Mouse (Mus musculus) right cerebral cortex, adult 2 months (tissue): ENCODE measurements around the gene Add3.

Experiments used
- DNase-seq, 2 experiments: peaks; one replicate each; pipeline ENCODE4 v3.0.0; 2021 to 2022; ENCODE audit warnings: low spot score in 2 of 2

Gene Add3

DNA sequence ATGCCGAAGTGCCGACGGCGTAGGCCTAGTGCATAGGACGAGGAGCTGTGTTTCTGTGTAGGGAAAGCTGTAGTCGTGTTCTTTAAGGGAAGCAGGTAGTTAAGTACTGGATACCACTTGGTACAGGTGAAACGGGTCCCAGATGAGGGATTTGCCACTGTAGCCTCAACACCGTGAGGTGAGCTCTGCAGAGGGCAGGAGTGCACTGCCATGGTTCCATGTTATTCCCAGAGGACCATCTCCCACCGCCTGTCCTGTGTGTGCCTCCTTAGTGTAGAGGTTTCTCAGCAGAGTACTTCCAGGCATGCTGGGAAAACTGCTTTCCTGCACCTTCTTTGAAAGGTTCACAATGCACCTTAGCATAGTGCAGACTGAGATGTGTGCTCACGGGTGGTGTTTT lies 26.1 kb downstream of the Add3 start:
- no peak for DNase-seq

DNA sequence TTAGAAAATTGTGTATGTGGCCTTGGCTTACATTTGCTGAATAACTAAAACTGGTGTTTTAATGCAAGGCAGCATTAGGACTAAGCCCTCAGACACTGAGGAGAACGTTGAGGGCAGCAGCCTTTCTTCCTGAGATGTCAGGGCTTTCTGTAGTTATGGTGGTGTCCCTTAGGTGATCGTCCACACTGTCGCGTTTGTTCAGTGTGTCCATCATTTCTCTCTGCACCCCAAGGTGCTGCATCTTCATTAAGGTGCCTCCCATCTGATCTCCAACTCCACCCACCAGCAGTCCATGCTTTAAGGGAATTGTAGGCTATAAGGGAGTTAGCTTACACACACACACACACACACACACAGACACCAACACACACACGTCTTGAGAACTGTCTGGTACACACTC lies 28.3 kb downstream of the Add3 start:
- DNase-seq, result no peak

DNA sequence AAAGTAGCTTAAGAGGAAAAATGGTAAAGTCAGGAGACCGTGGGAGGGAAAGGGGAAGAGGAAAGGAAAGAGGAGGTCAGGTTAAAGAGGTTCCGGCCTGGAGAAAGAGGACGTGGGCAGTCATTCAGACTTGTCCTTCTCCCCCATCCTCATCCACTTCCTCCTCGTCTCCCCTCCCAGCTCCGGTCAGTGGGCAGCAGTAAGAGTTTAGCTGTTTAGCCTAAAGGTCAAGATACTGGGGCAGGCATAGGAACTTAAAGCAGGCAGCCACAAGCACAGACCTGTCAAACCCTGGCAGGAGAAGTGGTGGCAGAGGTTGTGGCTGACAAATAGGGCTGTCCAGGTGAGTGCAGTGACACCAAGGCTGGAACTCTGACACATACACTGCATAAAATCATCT lies 30.4 kb downstream of the Add3 start:
- DNase-seq, result no peak

DNA sequence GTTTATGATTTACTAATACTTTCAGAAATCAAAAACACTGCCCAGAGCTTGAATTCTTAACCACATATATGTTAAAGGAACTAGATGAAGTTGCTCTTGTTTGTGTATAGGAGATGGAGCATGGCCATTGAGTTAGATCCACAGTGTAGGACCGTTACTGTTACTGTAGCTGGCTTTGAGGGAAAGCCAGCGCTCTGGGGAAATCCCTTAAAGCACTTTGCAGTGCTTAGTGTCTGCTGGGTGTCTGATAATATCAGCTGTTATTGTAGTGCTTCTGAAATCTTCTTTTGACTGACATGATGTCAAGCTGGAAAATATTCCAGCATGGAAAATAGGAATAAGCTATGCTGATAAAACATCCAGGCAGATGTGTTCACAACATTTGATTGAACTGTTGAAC lies 33.8 kb downstream of the Add3 start:
- no peak for DNase-seq

DNA sequence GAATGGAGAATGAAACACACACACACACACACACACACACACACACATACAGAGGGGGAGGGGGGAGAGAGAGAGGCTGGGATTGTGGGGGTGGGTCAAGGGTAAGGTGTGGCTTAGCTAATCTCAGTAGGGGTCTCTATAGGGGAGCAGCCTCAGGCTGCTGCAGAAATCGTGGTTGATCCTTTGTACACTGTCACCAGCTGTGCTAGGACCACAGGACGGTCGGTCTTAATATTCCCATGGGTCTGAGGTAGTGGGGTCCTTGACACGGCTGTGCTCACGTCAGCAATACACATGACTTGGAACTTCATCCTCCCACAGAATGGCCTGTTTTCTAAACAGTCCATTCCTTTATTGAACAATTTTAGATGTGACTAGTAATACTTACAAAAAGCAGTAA lies 35.3 kb downstream of the Add3 start:
- DNase-seq, result no peak

DNA sequence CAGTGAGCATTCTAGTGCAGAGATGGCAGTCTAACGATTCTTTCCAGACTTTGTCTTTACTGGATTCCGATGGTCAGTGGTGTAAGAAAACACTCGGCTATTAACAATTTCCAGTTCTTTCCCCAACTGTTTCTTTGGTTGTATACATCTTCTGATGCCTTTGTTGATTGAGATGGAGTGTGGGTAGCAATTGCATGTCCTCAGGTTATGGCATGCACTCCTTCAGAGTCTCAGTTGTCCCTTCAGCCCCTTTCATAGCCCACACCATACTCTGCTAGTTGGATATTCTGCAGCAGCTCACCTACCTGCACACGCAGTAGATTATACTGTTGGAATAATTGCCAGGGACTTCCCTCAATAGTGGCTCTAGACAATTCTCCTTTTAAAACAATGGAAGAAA lies 36.3 kb downstream of the Add3 start:
- no peak for DNase-seq

DNA sequence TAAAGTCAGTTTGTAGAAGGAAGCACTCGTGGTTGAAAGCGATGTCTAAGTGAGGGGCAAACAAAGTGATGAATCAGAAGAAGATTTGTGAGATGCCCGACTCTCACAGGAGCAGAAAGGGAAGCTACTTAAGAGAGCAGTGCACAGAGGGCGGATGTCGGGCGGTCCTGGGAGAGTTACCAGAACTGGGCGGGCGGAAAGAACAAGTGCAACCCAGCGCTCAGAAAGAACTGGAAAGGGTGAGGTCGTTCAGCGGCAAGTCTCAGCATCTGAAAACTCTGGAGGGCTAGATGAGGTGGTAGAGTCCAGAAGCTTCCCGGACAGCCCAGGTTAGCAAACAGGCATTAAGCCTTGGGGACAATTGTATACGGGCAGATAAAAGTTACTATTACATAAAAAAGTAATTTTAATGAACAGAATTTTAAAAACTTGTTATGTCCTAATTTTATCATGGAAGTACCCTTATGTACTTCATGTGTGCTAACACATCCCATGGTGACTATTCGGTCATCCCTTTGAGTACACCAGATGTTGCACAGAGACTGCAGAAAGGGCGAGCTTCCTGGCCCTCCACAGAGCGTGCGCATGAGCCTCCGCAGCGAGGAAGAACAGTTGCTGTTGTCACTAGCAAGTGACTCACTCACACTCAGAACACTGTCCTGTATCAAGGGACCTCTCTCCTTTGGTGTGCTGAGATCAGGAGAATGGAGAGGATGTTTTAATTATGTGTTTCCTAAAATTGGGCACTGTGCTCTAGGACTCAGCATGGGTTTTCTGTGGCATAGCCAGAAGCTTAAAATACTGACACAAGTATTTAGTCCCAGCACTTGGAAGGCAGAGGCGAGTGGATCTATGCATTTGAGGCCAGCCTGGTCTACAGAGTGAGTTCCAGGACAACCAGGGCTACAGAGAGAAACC lies 38.6 kb downstream of the Add3 start:
- DNase-seq, result no peak

DNA sequence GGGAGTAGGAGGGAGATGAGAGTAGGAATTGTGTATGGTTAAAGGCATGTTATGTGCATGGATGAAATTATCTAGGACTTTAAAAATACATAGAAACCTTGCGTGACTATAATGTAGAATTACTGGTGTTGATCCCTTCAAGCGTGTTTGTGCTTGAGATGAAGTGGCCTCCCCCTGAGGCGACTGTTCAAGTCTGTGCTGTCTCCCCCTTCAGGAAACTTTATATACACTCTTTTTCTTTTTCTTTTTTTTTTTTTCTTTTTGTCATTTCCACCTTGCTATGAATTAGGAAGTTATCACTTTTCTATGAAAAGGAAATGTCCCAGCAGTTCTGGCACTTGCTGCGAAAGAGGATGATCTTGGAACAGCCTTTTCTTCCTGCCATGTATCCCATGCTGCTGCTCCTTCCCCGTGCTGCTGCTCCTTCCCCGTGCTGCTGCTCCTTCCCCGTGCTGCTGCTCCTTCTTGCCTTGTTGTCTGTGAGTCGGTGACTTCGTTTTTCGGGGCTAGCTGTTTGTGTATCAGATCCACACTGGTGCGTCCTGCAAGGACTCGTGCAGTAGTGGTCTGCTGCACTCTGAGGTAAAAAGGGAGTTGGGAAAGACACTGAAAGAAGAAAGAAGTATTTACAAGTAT lies 40.0 kb downstream of the Add3 start:
- DNase-seq, result no peak

DNA sequence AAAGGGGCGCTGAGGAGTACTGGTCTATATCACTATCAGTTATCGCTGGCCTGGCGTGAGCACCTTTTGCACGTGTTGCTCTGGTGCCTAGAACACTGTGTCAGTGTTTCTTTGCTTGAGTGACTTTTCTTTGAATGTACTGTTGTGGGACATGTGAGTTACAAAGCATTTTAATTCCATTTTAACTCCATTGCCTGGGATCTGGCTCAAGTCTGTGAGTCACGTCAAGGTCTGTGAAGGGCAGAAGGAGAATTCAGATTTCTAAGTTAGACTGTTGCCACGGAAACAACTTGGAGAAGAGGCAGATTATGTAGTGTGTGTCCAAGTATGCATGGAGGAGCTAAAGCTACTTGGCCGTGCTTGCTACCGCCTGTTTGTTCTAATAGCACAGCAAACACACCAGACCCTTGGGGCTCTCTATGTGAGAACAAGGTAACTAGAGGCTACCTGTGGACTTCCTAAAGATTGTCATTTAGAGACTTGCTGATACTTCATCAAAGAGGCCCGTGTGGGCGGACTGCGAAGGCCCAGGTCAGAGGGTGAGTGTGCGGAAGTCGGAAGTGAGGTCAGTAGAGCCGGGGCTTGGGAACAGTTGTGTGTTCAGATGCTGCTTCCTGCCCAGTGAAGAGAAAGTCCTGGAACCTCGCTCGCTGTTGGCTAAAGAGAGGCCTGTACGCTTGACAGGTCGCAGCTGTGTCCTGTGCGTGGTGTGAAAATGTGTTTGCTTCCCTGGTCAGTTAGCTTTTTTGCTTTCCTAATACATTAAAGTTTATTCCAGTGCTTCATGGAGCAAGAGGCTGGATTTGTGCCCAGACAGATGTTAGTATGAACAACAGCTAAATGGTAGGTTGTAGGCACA lies 41.0 kb downstream of the Add3 start:
- no peak for DNase-seq

DNA sequence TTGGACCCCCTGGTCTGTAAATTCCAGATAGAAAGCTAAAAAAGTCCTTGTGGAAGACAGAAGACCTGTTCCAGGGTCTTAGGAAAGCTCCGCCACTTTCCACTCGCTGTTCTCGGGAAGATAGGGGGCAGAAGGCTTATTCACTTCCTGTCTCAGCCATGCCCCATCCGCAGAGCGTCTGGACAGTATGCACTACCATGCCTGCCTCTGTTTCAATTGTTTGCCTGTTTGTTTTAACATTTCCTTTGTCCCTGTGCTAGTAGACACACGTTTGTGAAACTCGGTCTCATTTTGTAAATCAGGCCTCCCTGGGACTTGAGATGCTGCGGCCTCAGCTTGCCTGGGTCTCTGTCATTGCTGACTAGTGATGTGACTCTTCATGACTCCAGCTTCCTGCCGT lies 43.4 kb downstream of the Add3 start:
- no peak for DNase-seq

DNA sequence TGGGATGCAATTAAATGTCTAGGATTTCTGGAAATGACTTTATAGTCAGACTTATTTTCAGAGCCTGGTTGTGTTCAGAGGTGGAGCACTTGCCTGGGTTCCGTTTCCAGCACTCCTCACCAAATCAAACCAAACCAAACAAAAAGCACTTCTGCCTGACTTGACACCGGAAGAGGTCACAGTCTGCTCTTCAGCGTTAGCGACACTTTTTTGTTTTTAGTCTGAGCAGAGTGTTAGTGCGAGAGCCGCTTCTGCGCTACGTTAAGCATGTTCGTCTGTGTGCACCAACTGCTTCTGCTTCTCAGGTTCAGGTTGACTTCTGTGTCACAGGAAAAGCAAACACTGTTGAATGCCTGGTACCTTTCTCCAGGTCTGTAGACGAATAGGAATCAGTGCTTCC lies 44.0 kb downstream of the Add3 start:
- no peak for DNase-seq

DNA sequence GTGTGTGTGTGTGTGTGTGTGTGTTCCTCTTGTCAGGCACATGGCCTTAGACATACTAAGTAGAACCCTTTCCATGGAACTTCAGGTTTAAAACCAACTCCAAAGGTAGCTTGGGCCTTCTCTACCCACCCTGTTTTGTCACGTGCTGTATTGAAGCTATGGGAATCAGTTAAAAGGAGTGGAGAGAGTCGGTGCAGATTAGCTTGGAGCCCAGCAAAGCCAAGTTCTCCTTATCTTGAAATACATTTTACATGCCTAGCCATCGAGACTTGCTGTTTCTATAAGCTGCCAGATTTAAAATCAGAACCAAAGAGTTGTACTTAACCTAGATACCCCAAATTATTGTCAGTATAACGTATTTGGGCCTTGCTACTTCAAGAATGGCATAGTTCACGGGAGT lies 44.7 kb downstream of the Add3 start:
- DNase-seq, result no peak

DNA sequence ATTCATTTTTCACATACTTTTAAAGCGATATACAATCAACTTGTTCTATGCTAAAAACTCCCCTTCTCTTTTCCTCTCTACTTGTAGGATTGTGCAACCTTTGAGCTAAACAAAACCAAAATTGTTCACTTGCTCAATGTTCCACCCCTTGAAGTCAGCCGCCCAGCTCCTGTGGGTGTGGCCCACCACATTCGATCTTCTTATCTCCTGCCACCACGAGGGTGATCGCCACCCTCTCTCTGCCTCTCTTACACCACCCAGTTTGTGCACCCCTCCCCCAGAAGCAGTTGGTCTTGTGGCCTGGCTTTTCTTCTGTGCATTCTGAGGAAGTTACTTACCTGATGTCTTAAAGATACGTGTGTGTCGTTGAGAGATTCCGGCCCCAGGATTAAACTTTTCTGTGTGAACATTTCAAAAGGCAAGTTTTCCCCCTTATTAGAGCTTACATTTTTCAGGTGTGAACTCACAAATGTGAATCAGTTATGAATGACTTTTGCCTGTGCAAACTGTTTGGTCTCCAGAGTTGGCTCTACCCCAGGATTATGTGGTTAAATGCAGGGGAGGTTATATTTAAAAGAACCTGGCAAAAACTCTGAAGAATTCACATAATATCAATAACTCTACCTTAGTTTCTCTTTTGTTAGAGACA lies 45.4 kb downstream of the Add3 start:
- no peak for DNase-seq

DNA sequence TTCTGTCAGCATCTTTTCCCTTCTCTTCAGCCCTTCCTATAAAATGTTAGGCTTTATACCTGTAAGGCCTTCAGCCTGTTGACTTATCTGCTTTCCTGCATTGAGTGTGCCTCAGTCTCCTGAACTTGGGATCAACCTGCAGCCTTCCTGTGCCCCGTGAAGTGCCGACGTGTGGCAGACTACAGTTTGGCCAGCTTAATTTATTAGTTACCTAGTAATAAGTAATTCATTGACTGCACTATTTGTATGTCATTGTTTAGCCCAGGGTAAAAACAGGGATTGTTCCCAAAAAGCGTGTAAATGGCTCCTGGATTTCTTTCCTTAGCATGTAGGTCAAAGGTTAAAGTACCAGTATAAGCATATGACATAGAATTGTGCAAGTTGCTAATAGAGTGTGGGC lies 46.2 kb downstream of the Add3 start:
- DNase-seq, result no peak

DNA sequence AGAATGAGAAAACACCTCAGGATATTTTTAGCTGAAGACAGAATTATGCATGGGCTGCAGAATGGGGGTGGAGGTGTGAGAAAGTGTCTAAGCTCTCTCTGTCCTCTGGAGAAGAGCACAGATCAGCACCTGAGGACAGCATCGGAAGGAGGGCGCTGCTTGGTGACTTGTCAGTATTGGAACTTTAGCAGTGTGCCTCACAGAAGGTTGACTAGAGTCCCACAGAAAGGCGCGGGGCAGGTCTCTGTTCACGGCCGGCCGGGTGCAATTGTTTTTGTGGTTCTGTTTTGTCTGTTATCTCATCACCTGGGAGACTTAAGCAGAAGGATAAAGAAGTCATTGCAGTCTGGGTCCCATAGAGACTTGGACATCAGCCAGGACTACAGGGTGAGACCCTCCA lies 47.3 kb downstream of the Add3 start:
- DNase-seq, result no peak

DNA sequence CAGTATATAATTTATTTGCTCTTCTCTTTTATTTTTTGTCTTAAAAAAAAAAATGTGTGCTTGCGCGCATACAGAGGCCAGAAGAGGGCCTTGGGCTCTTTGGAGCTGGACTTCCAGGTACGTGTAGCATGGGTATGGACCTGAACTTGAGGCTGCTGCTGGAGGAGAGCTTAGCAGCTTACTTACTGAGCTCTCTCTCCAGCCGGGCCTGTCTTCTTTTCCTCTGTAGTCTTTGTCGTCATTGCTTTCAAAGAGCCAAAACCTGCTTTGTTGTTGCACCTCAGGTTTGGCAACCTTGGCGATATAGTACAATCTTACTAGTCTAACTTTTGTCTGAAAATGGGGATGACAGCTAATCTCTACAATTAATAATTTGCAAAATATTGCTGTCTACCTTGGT lies 47.9 kb downstream of the Add3 start:
- no peak for DNase-seq

DNA sequence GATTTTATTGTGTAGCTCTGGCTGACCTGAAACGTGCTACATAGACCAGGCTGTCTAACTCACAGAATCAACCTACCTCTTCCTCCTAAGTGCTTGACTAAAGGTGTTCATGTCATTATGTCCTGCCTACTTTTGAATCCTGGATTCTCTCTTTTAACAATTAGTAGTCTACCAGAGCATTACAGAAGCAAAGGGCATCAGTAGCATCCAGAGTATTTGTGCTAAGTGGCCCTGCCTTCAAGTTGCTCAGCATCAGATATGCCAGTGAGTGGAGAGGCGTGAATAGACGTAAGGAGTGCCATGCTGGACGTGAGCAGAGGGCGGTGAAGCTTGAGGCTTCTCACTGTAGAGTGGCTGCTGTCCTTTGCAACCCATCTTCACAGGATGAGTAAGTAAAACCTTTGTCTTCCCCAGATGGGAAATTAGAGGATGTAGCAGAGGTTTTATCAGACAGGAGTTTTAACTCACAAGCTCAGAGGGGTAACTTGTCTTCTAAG lies 48.5 kb downstream of the Add3 start:
- no peak for DNase-seq

DNA sequence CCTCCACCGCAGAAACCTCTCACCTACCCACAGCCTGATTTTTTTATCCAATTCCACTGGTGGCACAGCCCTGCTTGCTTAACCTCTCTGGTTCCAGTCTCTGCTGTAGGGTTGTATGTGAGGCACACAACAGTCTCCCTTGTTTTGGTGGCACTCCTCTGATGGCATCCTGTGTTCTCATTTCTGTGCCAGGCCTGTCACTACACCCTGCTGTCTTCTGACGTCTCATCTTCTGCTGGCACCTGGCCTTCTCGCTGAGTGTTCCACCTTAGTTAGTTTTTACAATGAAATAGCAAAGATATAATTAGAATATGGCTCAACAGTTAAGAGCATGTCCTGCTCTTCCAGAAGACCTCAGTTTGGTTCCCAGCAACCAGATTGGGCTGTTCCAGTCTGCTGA lies 49.5 kb downstream of the Add3 start:
- DNase-seq, result no peak

DNA sequence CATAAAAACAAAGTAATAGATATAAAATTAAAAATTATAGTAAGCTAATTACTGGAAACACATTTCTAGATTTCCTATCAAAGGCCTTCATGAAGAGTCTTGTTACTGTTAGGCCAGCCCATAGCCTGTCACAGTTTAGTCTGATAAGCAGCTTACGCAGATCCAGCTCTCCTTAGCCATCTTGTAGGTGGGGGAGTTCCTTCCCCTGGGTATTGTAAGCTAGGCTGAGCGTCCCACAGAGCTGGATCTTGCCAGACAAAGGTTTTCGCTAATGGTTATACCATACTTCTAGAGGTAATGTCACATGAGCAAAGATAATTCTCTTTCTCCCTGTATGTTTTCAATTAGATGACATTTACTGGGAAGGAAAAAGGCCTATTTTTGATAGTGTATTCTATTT lies 50.0 kb downstream of the Add3 start:
- no peak for DNase-seq

DNA sequence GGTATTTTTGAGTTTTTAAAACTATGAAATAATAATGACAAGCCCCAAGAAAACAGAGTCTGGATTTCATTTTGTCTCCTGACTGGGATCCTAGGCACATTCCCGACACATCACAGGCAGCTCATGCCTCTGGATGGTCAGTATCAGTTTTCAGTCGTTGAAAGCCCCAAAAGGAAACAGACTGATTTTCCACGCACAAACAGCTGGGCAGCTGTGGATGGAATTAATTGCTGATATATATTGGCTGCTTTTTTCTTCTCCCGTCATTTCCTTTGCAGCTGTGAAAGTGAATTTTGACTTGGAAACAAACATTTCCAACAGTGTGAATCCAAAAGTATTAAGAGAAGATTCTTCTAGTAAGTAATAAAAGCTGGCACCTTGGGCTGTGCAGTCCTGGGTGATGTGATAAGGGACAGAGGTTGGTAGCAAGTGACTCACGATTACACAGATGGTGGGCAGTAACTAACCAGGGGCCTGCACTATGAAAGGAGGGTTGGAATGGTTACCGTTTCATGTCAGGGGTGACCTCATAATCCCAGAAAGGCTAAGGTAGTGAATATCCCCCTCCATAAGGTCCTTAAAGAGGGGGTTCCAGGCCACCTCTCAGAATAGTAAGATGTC lies 51.7 kb downstream of the Add3 start:
- no peak for DNase-seq

DNA sequence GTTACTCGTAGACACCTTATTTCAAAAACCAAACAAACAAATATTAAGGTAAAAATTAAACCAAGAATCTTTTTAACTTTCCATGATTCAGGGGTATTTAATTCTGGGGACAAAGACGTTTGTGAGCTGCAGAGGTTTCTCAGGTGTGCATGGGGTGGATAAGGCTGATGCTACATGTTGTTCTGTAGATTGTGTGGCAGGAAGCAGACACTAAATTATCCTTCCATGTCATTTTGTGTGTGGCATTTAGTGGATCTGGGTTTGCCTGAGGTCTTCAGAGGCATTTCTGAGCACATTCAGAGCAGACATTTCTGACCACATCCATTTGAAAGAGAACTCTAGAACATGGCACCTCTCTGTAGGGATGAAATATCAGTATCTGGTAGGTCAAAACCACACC lies 52.9 kb downstream of the Add3 start:
- DNase-seq, result no peak
